Mouse (Mus musculus) cerebellum, adult 2 months (tissue): ENCODE measurements at regions not wholly inside any gene's neighbourhood (a gene's known extent, or its start where the extent isn't known, plus 50 kb on each side); places are given as distances from the start of the nearest gene placed in this dataset.

ENCODE experiments used
- CTCF ChIP-seq: fragments of 200-500 bp; IDR thresholded peaks from 2 replicates; pipeline ENCODE4 v1.5.1; 2011; ENCODE audit warnings: low read depth, mild to moderate bottlenecking, control low read depth, low read length, moderate library complexity, borderline replicate concordance; ENCODE audit not compliant: insufficient read depth
- POLR2A ChIP-seq: fragments of 200-500 bp; IDR thresholded peaks from 2 replicates; pipeline ENCODE4 v1.6.1; 2011; ENCODE audit warnings: low read length, control low read depth, borderline replicate concordance; ENCODE audit not compliant: insufficient read depth

GRCm38 (mm10) chr8:107785771-107786170 lies 156.7 kb upstream of the Zfhx3 start:
- no peak for TF ChIP-seq POLR2A
- TF ChIP-seq CTCF = no peak
